Mouse (Mus musculus): Measurements from ENCODE around the gene Ino80b. TPM values are rescaled to one million over a fixed set of nuclear protein-coding genes. Genes with fewer than 3 reads are reported as not detected.

Gene Ino80b
- total RNA-seq, 2 experiments from 2014 or later: 17.2 to 47.6 TPM

DNA sequence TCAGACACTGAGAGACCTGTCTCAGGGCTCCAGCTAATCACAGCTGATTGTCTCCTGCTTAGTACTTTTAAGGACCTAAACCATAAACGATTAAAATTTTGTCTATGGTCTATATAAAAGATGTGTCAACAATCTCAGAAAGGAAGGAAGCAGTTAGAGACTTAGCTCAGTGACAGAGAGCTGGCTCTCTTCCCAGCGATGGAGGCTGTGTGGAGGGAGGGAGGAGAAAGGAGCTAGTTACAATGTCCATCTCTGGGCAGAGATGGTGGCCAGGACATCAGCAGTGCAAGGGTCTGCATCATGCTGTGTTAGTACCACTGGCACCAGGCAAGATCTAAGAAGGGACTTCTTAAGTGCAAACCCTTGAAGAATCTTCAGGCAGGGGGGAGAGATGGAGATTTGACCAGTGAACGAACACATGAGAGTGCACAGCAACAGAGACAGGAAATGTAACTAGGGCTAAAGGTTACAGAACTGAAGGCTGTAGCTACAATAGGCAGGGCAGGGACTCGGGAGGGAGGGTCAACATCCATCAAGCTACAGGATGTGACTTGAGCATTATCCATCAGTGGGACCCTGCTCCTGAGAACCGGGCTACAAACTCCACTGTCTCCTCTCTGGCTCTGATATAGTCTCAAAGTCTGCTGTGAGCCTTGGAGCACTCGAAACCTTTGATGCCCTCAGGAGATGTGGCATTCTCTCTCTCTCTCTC, 32.7 kb downstream of the Ino80b start:
- no peak for ATAC-seq (replicated peaks; ENCODE audit: poor library complexity, severe bottlenecking)

DNA sequence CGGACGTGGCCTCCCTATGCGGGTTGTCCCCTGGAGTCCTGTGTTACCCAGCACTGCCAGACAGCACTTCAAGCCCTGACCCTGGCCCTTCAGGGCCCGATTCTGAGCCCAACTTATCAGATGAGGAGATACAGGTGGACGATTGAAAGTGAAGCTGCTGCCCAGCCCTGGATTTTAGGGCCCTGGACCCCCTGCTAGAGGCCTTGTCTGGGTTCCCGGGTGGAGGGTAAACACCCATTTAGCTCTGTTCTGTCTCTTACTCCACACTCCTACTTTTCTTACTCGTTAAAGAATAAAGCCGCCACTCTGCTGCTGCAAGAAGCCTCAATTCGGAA, 37.3 kb downstream of the Ino80b start:
- no peak for ATAC-seq (replicated peaks; ENCODE audit: poor library complexity, severe bottlenecking)

DNA sequence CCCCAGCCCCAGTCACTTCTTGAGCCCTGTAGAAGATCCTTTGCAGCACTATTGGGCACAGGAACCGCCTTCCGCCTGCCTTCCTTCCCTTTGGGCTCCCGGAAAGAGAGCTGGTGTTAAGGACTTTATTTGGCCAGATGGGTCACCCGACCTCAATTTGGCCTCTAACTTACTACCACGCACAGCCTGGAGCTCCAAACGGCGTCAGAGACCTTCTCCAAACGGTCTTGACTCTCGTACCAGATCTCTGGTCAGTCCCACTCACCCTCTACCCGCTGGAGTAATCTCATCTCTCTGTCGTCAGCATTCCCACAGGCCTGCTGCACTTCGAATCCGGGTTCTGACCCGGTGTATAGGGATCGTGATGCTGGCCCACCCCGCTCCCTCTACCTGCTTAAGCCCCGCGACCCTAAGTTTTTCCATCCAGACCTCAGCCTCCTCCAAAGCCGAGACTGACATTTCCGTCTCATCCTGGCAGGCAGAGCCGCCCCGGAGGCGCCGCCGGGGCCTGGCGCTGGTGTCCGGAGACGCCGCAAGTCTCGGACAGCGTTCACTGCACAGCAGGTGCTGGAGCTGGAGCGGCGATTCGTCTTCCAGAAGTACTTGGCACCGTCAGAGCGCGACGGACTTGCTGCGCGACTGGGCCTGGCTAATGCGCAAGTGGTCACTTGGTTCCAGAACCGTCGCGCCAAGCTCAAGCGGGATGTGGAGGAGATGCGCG, 37.9 kb downstream of the Ino80b start:
- 0 out of 2 replicates have a peak, but pooled peaks have one; percentile 6 for ATAC-seq (replicated peaks; ENCODE audit: poor library complexity, severe bottlenecking)

DNA sequence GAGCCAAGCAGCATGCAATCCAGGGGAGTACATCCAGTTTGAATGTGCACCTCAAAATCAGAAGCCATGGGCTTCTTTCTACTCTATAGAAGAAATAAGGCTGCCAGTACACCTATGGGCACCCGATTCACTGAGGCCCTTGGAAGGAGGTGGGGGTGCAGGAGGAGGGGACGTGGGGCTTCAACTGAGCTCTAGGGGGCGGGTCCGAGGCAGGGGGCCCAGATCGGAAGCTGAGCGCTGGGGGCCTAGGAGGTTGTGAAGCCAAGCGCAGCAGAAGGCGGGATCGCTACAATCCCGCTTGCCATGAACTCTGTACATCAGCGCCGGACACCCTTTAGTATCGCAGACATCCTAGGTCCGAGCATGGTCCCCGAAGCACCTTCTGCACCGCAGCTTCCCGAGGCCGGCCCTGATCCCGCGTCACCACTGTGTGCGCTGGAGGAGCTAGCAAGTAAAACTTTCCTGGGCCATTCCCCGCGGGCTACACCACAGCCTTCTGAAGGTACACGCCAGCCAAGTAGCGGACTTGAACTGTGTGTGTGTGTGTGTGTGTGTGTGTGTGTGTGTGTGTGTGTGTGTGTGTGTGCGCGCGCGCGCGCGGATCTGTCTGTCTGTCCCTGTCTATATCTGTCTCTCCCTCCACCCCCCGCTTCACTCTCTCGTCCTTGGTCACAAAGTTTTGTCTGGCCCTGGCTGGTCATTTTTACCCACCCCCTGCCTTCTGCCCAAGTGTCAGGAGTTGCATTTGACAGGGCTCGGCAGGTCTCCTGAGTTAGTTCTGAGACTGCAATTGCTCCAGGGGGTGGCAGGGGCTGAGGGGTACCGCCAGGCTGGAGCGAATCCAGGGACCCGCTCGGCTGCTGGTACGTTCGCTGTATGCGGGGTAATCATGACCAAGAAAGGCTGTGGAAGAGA, 38.9 kb downstream of the Ino80b start, which contains the start of gene Lbx2:
Gene Lbx2 (plus strand): TSS at position 247 of the 915 bp plus-strand sequence.
- peak; percentile 48 for ATAC-seq (replicated peaks; ENCODE audit: poor library complexity, severe bottlenecking)

DNA sequence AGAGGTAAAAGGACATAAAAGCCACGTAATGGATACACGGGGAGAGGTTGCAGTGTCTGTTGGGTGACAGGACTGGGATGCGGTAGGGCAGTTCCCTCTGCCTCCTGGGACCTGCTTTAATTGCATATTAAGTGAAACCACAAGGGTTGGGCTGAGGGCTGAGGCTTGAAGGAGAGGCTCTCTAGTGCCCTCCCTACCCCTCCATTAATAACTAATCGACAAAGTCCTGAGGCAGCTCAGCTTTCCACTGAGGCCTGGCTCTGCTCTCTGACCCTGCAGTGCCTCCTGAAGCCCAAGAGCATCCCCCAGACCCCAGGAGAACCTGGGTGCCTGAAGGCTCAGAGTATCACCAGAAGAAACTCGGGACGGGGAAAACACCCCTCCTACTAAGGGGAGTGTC, 40.8 kb downstream of the Ino80b start:
- ATAC-seq (replicated peaks; ENCODE audit: poor library complexity, severe bottlenecking): no peak

DNA sequence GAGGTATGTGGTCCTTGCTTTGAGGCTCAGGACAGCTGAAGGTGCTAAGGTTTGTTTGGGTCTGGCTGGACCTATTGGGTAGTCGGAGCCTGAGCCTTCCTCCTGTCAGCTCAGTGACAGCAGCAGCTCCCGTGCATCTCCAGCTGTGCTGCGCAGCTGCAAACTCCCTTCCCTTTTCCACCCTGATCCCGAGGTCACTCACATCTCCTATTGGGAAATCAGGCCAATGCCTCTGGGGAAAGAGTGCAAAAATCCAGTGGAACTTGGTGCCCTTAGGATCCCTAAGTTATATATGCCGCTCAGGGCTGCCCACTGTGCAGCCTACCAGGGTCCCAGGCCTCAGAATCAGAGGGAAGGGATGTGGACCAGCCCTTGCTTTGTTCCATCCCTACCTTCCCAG, 41.7 kb downstream of the Ino80b start:
- ATAC-seq (replicated peaks; ENCODE audit: poor library complexity, severe bottlenecking): no peak

DNA sequence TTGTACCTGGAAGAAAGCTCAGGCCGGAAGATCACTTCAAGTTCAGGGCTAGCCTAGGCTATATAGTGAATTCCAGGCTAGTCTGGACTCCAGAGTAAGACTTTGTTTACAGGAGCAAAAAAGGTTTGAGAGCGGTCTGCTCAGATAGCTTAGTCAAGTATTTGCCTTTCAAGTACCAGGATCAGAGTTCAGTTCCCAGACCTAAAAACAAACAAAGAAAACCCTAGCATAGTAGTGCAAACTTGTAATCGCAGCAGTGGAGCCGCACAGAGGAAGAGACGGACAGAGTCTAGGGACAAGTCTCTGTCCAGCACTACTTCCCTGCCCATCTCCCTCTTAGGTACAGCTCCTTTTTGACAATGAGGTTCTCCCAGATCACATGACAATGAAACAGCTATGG, 45.0 kb downstream of the Ino80b start:
- no peak for ATAC-seq (replicated peaks; ENCODE audit: poor library complexity, severe bottlenecking)

DNA sequence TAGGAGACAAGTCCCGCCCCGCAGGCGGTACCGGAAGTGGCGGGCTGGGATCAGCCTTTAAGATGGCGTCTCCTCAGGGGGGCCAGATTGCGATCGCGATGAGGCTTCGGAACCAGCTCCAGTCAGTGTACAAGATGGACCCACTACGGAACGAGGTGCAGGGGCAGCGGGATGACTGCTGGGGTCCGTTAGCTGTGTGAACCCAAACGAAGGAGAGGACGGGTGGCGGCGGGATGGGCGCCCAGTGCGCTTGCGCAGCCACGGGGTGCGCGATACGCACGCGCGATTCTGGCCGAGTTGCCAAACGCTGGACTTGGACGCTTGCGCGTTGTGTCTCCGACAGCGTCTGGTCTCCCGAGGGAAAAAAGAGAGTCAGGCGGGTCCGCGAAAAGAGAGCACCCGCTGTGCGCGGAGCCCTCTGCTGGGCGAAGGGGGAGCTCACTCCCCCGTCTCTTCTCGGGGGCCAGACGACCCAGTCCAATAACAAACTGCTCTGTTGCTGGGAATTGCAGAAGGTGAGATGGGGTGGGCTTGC, 46.8 kb downstream of the Ino80b start:
- peak; percentile 91 for ATAC-seq (replicated peaks; ENCODE audit: poor library complexity, severe bottlenecking)

DNA sequence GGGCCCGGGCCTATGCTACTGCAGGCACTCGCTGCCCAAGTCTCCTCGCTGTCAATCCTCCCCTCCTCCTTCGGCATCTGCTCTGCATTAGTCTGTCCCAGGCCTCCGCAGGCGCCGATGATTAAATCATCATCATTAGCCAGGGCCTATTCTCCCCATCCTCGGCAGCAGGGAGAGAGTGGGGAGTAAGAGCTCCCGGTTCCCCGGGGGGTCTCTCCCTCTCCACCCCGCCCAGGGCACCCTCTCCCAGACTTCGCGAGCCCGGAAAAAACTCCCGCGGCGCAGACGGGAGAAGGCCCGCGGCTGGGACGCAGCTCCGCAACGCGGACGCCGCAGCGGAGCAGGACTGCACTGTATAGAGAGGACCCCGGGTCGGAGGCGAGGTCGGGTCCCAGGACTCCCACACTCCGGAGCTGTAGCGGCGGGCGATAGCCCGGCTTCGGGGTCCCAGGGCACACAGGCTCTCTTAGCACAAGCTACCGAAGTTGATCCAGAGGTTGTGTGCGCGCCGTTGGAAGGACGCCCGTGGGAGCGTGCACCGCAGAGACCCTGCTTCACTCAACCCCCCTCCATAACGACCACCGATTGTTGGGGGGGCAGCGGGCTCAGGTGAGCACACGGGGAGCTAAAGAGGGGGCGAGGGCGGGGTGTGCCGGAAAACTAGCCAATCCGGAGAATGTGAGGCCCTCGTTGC, 47.5 kb downstream of the Ino80b start, which contains the start of gene Pcgf1:
Gene Pcgf1 (plus strand): TSS at position 240 of the 694 bp plus-strand sequence.
- peak; percentile 16; the same call in 1 of the 2 replicates for ATAC-seq (replicated peaks; ENCODE audit: poor library complexity, severe bottlenecking)

DNA sequence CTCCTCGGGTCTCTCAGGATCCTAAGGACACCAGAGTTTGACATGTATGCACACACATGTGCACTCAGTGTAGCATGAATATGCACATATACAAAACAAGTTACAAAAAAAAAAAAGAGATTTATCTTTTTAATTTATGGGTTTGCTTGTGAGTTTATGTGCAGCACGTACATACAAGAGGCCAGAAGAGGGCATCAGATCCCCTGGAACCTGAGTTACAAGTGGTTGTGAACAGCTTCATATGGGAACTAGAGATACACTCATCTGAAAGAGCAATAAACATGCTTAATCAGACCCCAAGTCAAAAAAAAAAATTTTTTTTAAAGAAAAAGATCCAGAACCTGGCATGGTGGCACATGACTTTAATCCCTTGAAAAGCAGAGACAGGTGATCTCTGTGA, 50.3 kb downstream of the Ino80b start:
- ATAC-seq (replicated peaks; ENCODE audit: poor library complexity, severe bottlenecking): no peak

Other genes starting within 250 kb of the Ino80b start
- gene Sema4f, start 185.7 kb downstream of the Ino80b start, total RNA-seq (2014; fragmentation: Nextera tagmentation): not detected in 2 replicates
- not detected in 2 replicates for gene Sema4f, start 185.7 kb downstream of the Ino80b start, total RNA-seq (2017)
- gene M1ap, start 178.5 kb downstream of the Ino80b start, total RNA-seq (2014; fragmentation: Nextera tagmentation): 2.2 TPM in 1 of 2 replicates, not detected in the other
- gene M1ap, start 178.5 kb downstream of the Ino80b start, total RNA-seq (2017): 2.7 and 6.3 TPM in 2 replicates
- gene Dok1, start 92.0 kb downstream of the Ino80b start, total RNA-seq (2014; fragmentation: Nextera tagmentation): 18.7 and 25.8 TPM in 2 replicates
- 9.0 and 16.1 TPM in 2 replicates for gene Dok1, start 92.0 kb downstream of the Ino80b start, total RNA-seq (2017)
- gene Loxl3, start 91.3 kb downstream of the Ino80b start, total RNA-seq (2014; fragmentation: Nextera tagmentation): 9.0 TPM in 1 of 2 replicates, not detected in the other
- 0.46 and 2.2 TPM in 2 replicates for gene Loxl3, start 91.3 kb downstream of the Ino80b start, total RNA-seq (2017)
- 235 and 242 TPM in 2 replicates for gene Aup1, start 70.9 kb downstream of the Ino80b start, total RNA-seq (2014; fragmentation: Nextera tagmentation)
- gene Aup1, start 70.9 kb downstream of the Ino80b start, total RNA-seq (2017): 120 and 136 TPM in 2 replicates
- gene Htra2, start 70.2 kb downstream of the Ino80b start, total RNA-seq (2014; fragmentation: Nextera tagmentation): 96.9 and 114 TPM in 2 replicates
- 66.2 and 81.3 TPM in 2 replicates for gene Htra2, start 70.2 kb downstream of the Ino80b start, total RNA-seq (2017)
- gene Dqx1, start 67.6 kb downstream of the Ino80b start, total RNA-seq (2014; fragmentation: Nextera tagmentation): 0.81 and 2.4 TPM in 2 replicates
- 1.1 and 1.6 TPM in 2 replicates for gene Dqx1, start 67.6 kb downstream of the Ino80b start, total RNA-seq (2017)
- gene Tlx2, start 55.1 kb downstream of the Ino80b start, total RNA-seq (2014; fragmentation: Nextera tagmentation): not detected in 2 replicates
- not detected in 2 replicates for gene Tlx2, start 55.1 kb downstream of the Ino80b start, total RNA-seq (2017)
- gene Pcgf1, start 47.6 kb downstream of the Ino80b start, total RNA-seq (2014; fragmentation: Nextera tagmentation): 20.3 and 24.6 TPM in 2 replicates
- gene Pcgf1, start 47.6 kb downstream of the Ino80b start, total RNA-seq (2017): 10.9 and 11.5 TPM in 2 replicates
- gene Lbx2, start 39.1 kb downstream of the Ino80b start, total RNA-seq (2014; fragmentation: Nextera tagmentation): not detected in 2 replicates
- 1.3 TPM in 1 of 2 replicates, not detected in the other for gene Lbx2, start 39.1 kb downstream of the Ino80b start, total RNA-seq (2017)
- 2.8 and 8.2 TPM in 2 replicates for gene Ccdc142, start 23.8 kb downstream of the Ino80b start, total RNA-seq (2014; fragmentation: Nextera tagmentation)
- gene Ccdc142, start 23.8 kb downstream of the Ino80b start, total RNA-seq (2017): 2.5 and 5.7 TPM in 2 replicates
- gene Gm42688, start 23.8 kb downstream of the Ino80b start, total RNA-seq (2014; fragmentation: Nextera tagmentation): 2.0 and 6.3 TPM in 2 replicates
- gene Gm42688, start 23.8 kb downstream of the Ino80b start, total RNA-seq (2017): 2.6 TPM in 2 replicates
- 48.6 and 78.4 TPM in 2 replicates for gene Mrpl53, start 16.4 kb downstream of the Ino80b start, total RNA-seq (2014; fragmentation: Nextera tagmentation)
- 14.6 and 29.1 TPM in 2 replicates for gene Mrpl53, start 16.4 kb downstream of the Ino80b start, total RNA-seq (2017)
- 90.1 and 93.4 TPM in 2 replicates for gene Mogs, start 9.9 kb downstream of the Ino80b start, total RNA-seq (2014; fragmentation: Nextera tagmentation)
- gene Mogs, start 9.9 kb downstream of the Ino80b start, total RNA-seq (2017): 137 and 158 TPM in 2 replicates
- gene Wbp1, start 3.9 kb downstream of the Ino80b start, total RNA-seq (2014; fragmentation: Nextera tagmentation): 31.4 and 38.9 TPM in 2 replicates
- gene Wbp1, start 3.9 kb downstream of the Ino80b start, total RNA-seq (2017): 77.6 and 91.3 TPM in 2 replicates
- 5.1 and 8.7 TPM in 2 replicates for gene Rtkn, start 10.0 kb upstream of the Ino80b start, total RNA-seq (2014; fragmentation: Nextera tagmentation)
- 2.1 and 5.0 TPM in 2 replicates for gene Rtkn, start 10.0 kb upstream of the Ino80b start, total RNA-seq (2017)
- not detected in 2 replicates for gene Wdr54, start 31.0 kb upstream of the Ino80b start, total RNA-seq (2014; fragmentation: Nextera tagmentation)
- 0.04 TPM in 1 of 2 replicates, not detected in the other for gene Wdr54, start 31.0 kb upstream of the Ino80b start, total RNA-seq (2017)
- 0.51 TPM in 1 of 2 replicates, not detected in the other for gene 1700003E16Rik, start 31.0 kb upstream of the Ino80b start, total RNA-seq (2014; fragmentation: Nextera tagmentation)
- gene 1700003E16Rik, start 31.0 kb upstream of the Ino80b start, total RNA-seq (2017): not detected in 2 replicates
- gene Dctn1, start 40.5 kb upstream of the Ino80b start, total RNA-seq (2014; fragmentation: Nextera tagmentation): 27.3 and 71.9 TPM in 2 replicates
- 69.4 and 69.5 TPM in 2 replicates for gene Dctn1, start 40.5 kb upstream of the Ino80b start, total RNA-seq (2017)
- not detected in 2 replicates for gene Slc4a5, start 94.4 kb upstream of the Ino80b start, total RNA-seq (2014; fragmentation: Nextera tagmentation)
- 0.13 TPM in 1 of 2 replicates, not detected in the other for gene Slc4a5, start 94.4 kb upstream of the Ino80b start, total RNA-seq (2017)
- gene Mthfd2, start 200.5 kb upstream of the Ino80b start, total RNA-seq (2014; fragmentation: Nextera tagmentation): 20.8 and 48.1 TPM in 2 replicates
- 31.7 and 35.6 TPM in 2 replicates for gene Mthfd2, start 200.5 kb upstream of the Ino80b start, total RNA-seq (2017)
- 75.2 and 76.6 TPM in 2 replicates for gene Mob1a, start 200.6 kb upstream of the Ino80b start, total RNA-seq (2014; fragmentation: Nextera tagmentation)
- 134 and 144 TPM in 2 replicates for gene Mob1a, start 200.6 kb upstream of the Ino80b start, total RNA-seq (2017)
- gene Bola3, start 223.7 kb upstream of the Ino80b start, total RNA-seq (2014; fragmentation: Nextera tagmentation): 76.1 and 91.2 TPM in 2 replicates
- gene Bola3, start 223.7 kb upstream of the Ino80b start, total RNA-seq (2017): 53.4 and 67.8 TPM in 2 replicates

Measured in granulocyte monocyte progenitor cell, adult 5-6 weeks (primary cell).